Mouse (Mus musculus): Measurements from ENCODE around the gene Cntrob.

The Cntrob gene

GRCm38 (mm10) chr11:69323667-69324111 lies at the start of gene Cntrob, which contains the start of gene Trappc1:
Gene Cntrob, minus strand, starts transcription at chr11:69323775.
Gene Trappc1, plus strand, starts transcription at chr11:69323980.
- DNase-seq (ENCODE audit: low spot score in 2 of 2): peak; percentile 98 to 99

- no peak for DNase-seq (ENCODE audit: low spot score in 2 of 2)
Observed at GRCm38 (mm10) chr11:69372780-69373170, 49.2 kb upstream of the Cntrob start.

- peak in 1 of 2 experiments; percentile 40 for DNase-seq (ENCODE audit: low spot score in 2 of 2)
Observed at GRCm38 (mm10) chr11:69372056-69372779, 48.6 kb upstream of the Cntrob start.

GRCm38 (mm10) chr11:69371601-69372000 lies 48.0 kb upstream of the Cntrob start:
- DNase-seq (ENCODE audit: low spot score in 2 of 2): no peak

GRCm38 (mm10) chr11:69370817-69371215 lies 47.2 kb upstream of the Cntrob start:
- no peak for DNase-seq (ENCODE audit: low spot score in 2 of 2)

GRCm38 (mm10) chr11:69369990-69370816 lies 46.6 kb upstream of the Cntrob start:
- DNase-seq (ENCODE audit: low spot score in 2 of 2): no peak

GRCm38 (mm10) chr11:69369215-69369989 lies 45.8 kb upstream of the Cntrob start, which contains the start of gene Chd3:
Gene Chd3, minus strand, starts transcription at chr11:69369406.
- DNase-seq (ENCODE audit: low spot score in 2 of 2): no peak

GRCm38 (mm10) chr11:69368356-69369214 lies 45.0 kb upstream of the Cntrob start:
- DNase-seq (ENCODE audit: low spot score in 2 of 2): peak; percentile 48 to 69

- peak; percentile 42 to 66 for DNase-seq (ENCODE audit: low spot score in 2 of 2)
Observed at GRCm38 (mm10) chr11:69367616-69368355, 44.2 kb upstream of the Cntrob start.

GRCm38 (mm10) chr11:69366855-69367615 lies 43.5 kb upstream of the Cntrob start:
- DNase-seq (ENCODE audit: low spot score in 2 of 2): no peak

- DNase-seq (ENCODE audit: low spot score in 2 of 2): peak; percentile 94
Observed at GRCm38 (mm10) chr11:69366157-69366854, 42.7 kb upstream of the Cntrob start.

- no peak for DNase-seq (ENCODE audit: low spot score in 2 of 2)
Observed at GRCm38 (mm10) chr11:69365722-69366121, 42.1 kb upstream of the Cntrob start.

GRCm38 (mm10) chr11:69364910-69365309 lies 41.3 kb upstream of the Cntrob start:
- DNase-seq (ENCODE audit: low spot score in 2 of 2): peak; percentile 92 to 93

- DNase-seq (ENCODE audit: low spot score in 2 of 2): no peak
Observed at GRCm38 (mm10) chr11:69364376-69364775, 40.8 kb upstream of the Cntrob start.

GRCm38 (mm10) chr11:69362479-69362878 lies 38.9 kb upstream of the Cntrob start:
- DNase-seq (ENCODE audit: low spot score in 2 of 2): no peak

- DNase-seq (ENCODE audit: low spot score in 2 of 2): no peak
Observed at GRCm38 (mm10) chr11:69362021-69362420, 38.4 kb upstream of the Cntrob start.

GRCm38 (mm10) chr11:69357690-69358089 lies 34.1 kb upstream of the Cntrob start:
- no peak for DNase-seq (ENCODE audit: low spot score in 2 of 2)

- DNase-seq (ENCODE audit: low spot score in 2 of 2): no peak
Observed at GRCm38 (mm10) chr11:69356544-69356943, 33.0 kb upstream of the Cntrob start.

GRCm38 (mm10) chr11:69346441-69346840 lies 22.9 kb upstream of the Cntrob start:
- no peak for DNase-seq (ENCODE audit: low spot score in 2 of 2)

Measured in frontal cortex, postnatal 10 days (tissue).